ENCODE assay signal across 13 mouse cellular contexts in the genomic region with DNA sequence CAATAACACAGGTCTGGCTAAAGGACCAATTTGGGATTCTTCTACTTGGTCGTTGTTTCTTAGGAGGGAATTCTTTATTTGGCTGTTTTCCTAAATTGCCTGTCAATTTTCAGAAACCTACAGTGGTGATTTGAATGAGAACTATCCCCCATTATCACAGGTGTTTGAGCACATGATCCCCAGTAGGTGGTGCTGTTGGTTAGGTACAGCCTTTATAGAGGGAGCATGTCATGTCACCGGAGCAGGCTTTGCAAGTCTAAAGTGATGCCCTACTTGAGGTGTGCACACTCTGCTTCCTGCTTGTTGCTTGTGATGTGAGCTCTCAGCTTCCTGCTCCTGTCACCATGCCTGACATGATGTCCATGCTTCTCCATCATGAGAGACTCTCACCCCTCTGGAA.
DNase-seq lines count a peak whose midpoint lies in the region; TF ChIP-seq lines count a peak whose summit lies in the region.
"Had no signal": no experiment of that assay in that cellular context is flagged by ENCODE, and none has a peak within 500 bp of the region (broad histone marks: within the 10 kb centered on the region; RNA-seq: fewer than 3 reads in every experiment).

No protein-coding gene starts in this region.

- no peaks in the 10 kb centered on the region; the same call in 1 of the 2 replicates for H3K27me3 ChIP-seq in kidney, adult 2 months (replicated peaks; ENCODE audit: control insufficient read depth, insufficient read depth, low read length)
- H3K27me3 ChIP-seq: hindbrain, embryonic 13.5 days; limb, embryonic 12.5 days; lung, embryonic 15.5 days had no signal

- H3K27ac ChIP-seq in kidney, adult 2 months (ENCODE audit: insufficient read depth, low read depth, low read length): no peak overlapping the region
- no peak overlapping the region for H3K27ac ChIP-seq in cortical plate, adult 2 months (ENCODE audit: insufficient read depth, low read length)
- H3K27ac ChIP-seq: hindbrain, embryonic 13.5 days; limb, embryonic 12.5 days; lung, embryonic 15.5 days had no signal

- H3K4me3 ChIP-seq in kidney, adult 2 months (ENCODE audit: insufficient read depth, low read depth, low read length): no peak overlapping the region
- no peak overlapping the region for H3K4me3 ChIP-seq in cortical plate, adult 2 months (ENCODE audit: insufficient read depth, low read length)
- H3K4me3 ChIP-seq: erythroblast, embryonic 14.5 days; hindbrain, embryonic 13.5 days; limb, embryonic 12.5 days; lung, embryonic 15.5 days had no signal

- H3K36me3 ChIP-seq in kidney, adult 2 months (ENCODE audit: control insufficient read depth, insufficient read depth, low read length): no peaks in the 10 kb centered on the region
- H3K36me3 ChIP-seq: limb, embryonic 12.5 days; lung, embryonic 15.5 days had no signal

- WGBS in kidney, adult 2 months: 80% methylated on average over 2 of the region's 2 CpGs

- H3K4me1 ChIP-seq in kidney, adult 2 months (ENCODE audit: control insufficient read depth, insufficient read depth, low read length): no peaks in the 10 kb centered on the region
- H3K4me1 ChIP-seq in cortical plate, adult 2 months (ENCODE audit: control insufficient read depth, insufficient read depth, low read length): no peaks in the 10 kb centered on the region
- H3K4me1 ChIP-seq: limb, embryonic 12.5 days; lung, embryonic 15.5 days had no signal

- no peak for DNase-seq in kidney, adult 2 months
- DNase-seq in kidney, postnatal 14 days: no peak
- peak; percentile 37 for DNase-seq in 416B (ENCODE audit: low read depth)
- DNase-seq in ES-CJ7 (ENCODE audit: low read depth, low spot score): peak; percentile 68
- DNase-seq in gastrocnemius, postnatal 10 days: no peak
- DNase-seq in ovary, postnatal 14 days (ENCODE audit: low spot score): no peak
- DNase-seq: cerebellum, adult 11-12 months; kidney, adult 9 months had no signal

- TF ChIP-seq POLR2A in kidney, adult 2 months (IDR thresholded peaks at IDR 0.05; ENCODE audit: low read depth, low read length): no peak
- TF ChIP-seq POLR2A in cortical plate, adult 2 months (IDR thresholded peaks at IDR 0.05; ENCODE audit: extremely low read depth, insufficient read depth, low read length): no peak

- TF ChIP-seq CTCF in kidney, adult 2 months (conservative IDR thresholded peaks at IDR 0.05; ENCODE audit: insufficient read depth, insufficient read length, low read depth, low read length): 0 out of 2 replicates have a peak, but pooled peaks have one; percentile 11
- 0 out of 2 replicates have a peak, but pooled peaks have one; percentile 9 for TF ChIP-seq CTCF in cortical plate, adult 2 months (IDR thresholded peaks at IDR 0.05; ENCODE audit: extremely low read depth, insufficient read depth, low read length)

Comparison
In these comparisons a context has a peak if more than half of its experiments do, and no peak if none do; other contexts are left out.
1. DNase-seq: peak in 416B (single experiment) and ES-CJ7 (single experiment); none in kidney, adult 2 months (single experiment), kidney, postnatal 14 days (single experiment), gastrocnemius, postnatal 10 days (single experiment) and ovary, postnatal 14 days (single experiment).